Mouse (Mus musculus) embryonic facial prominence, embryonic 13.5 days (tissue): Measurements from ENCODE around the gene Zfp764. TPM values are rescaled to one million over a fixed set of nuclear protein-coding genes. Genes with fewer than 3 reads are reported as not detected.
"Not testable (repeated sequence)": the region's sequence is repeated elsewhere in the genome, so short reads cannot be mapped to it uniquely, and the experiment has no call there.

Experiments used
- ATAC-seq: fragments of 200-750 bp; cut with Nextera tagmentation; 2 replicates; pipeline ENCODE4 v1.8.0; 2017; ENCODE audit warnings: low read depth; ENCODE audit not compliant: insufficient number of reproducible peaks, insufficient read depth, low FRiP score, low TSS enrichment
- H3K27ac ChIP-seq: fragments of 300-500 bp; sonication (generic); 2 replicates; pipeline ENCODE4 v1.5.1; 2015; ENCODE audit warnings: moderate library complexity, mild to moderate bottlenecking, inconsistent platforms
- H3K27me3 ChIP-seq: fragments of 300-500 bp; sonication (generic); 2 replicates; pipeline ENCODE4 v1.6.1; 2015; ENCODE audit warnings: mild to moderate bottlenecking, inconsistent platforms
- H3K36me3 ChIP-seq: fragments of 300-500 bp; sonication (generic); 2 replicates; pipeline ENCODE4 v1.6.1; 2015; ENCODE audit warnings: mild to moderate bottlenecking, inconsistent platforms
- H3K4me1 ChIP-seq: fragments of 300-500 bp; sonication (generic); 2 replicates; pipeline ENCODE4 v1.6.1; 2015; ENCODE audit warnings: inconsistent platforms
- H3K4me2 ChIP-seq: fragments of 300-500 bp; sonication (generic); 2 replicates; pipeline ENCODE4 v1.6.1; 2015; ENCODE audit warnings: moderate library complexity, mild to moderate bottlenecking, inconsistent platforms
- H3K4me3 ChIP-seq: fragments of 300-500 bp; sonication (generic); 2 replicates; pipeline ENCODE4 v1.5.1; 2015; ENCODE audit warnings: mild to moderate bottlenecking, inconsistent platforms
- H3K9ac ChIP-seq: fragments of 300-500 bp; sonication (generic); 2 replicates; pipeline ENCODE4 v1.6.1; 2015; ENCODE audit warnings: mild to moderate bottlenecking, inconsistent platforms
- H3K9me3 ChIP-seq: fragments of 300-500 bp; sonication (generic); 2 replicates; pipeline ENCODE4 v1.6.1; 2016; ENCODE audit warnings: inconsistent platforms
- WGBS: fragments of 180-500 bp; shearing (Covaris S2); methylation state at CpG from one replicate; pipeline ENCODE4 v1.1.7; 2015; ENCODE audit warnings: mixed read lengths; 5-methylcytosine and 5-hydroxymethylcytosine counted together
- polyA plus RNA-seq: library from polyadenylated mRNA; unstranded; fragments of >200 nt; fragmentation: Nextera tagmentation; extraction: Ambion mirVana; gene quantifications from 2 replicates; pipeline ENCODE4 v1.2.1, GENCODE M21; 2015

Gene Zfp764
- 7.7 and 8.2 TPM in 2 replicates for polyA plus RNA-seq

GRCm38 (mm10) chr7:127406002-127406987 lies at the start of gene Zfp764:
TSS of gene Zfp764 (minus strand) at chr7:127406822.
- H3K9me3 ChIP-seq, H3K36me3 ChIP-seq, H3K27me3 ChIP-seq, H3K4me1 ChIP-seq: not testable (repeated sequence)
- Histone ChIP-seq H3K9ac (peak within 1 kb of the TSS; percentile 84), H3K27ac (peak within 1 kb of the TSS; percentile 77; the same call in 1 of the 2 replicates), H3K4me3 (peak within 1 kb of the TSS; percentile 59), H3K4me2 (peak within 1 kb of the TSS; percentile 91)
- ATAC-seq = peak; percentile 78
- 7% methylated on average over 40 of the region's 40 CpGs for WGBS

- WGBS = 91% methylated on average over 7 of the region's 7 CpGs
- peaks cover 58% of the 10 kb centered on the region for H3K36me3 ChIP-seq
- H3K27me3 ChIP-seq = no peaks in the 10 kb centered on the region
Measured at GRCm38 (mm10) chr7:127454905-127455304, 48.3 kb upstream of the Zfp764 start.

GRCm38 (mm10) chr7:127453056-127453455 lies 46.4 kb upstream of the Zfp764 start:
- no peaks in the 10 kb centered on the region for H3K27me3 ChIP-seq
- no peak for ATAC-seq
- H3K36me3 ChIP-seq = peaks cover 46% of the 10 kb centered on the region
- 90% methylated on average over 2 of the region's 2 CpGs for WGBS
- no peak overlapping the region for H3K4me3 ChIP-seq
- H3K27ac ChIP-seq = no peak overlapping the region
- peaks cover 41% of the 10 kb centered on the region for H3K4me1 ChIP-seq
- peaks cover 12% of the 10 kb centered on the region for H3K9me3 ChIP-seq
- no peak overlapping the region for H3K4me2 ChIP-seq
- no peak overlapping the region for H3K9ac ChIP-seq

More at GRCm38 (mm10) chr7:127454905-127455304, 48.3 kb upstream of the Zfp764 start:
- no peak overlapping the region for H3K27ac ChIP-seq
- no peak overlapping the region for H3K9ac ChIP-seq
- no peak for ATAC-seq
- peaks cover 34% of the 10 kb centered on the region for H3K4me1 ChIP-seq
- no peak overlapping the region for H3K4me2 ChIP-seq
- H3K9me3 ChIP-seq = peaks cover 12% of the 10 kb centered on the region
- no peak overlapping the region for H3K4me3 ChIP-seq

GRCm38 (mm10) chr7:127449966-127450365 lies 43.3 kb upstream of the Zfp764 start:
- WGBS = 83% methylated on average over 7 of the region's 7 CpGs
- H3K36me3 ChIP-seq = peaks cover 40% of the 10 kb centered on the region

GRCm38 (mm10) chr7:127448521-127449300 lies 42.1 kb upstream of the Zfp764 start, which contains the start of gene Zfp689:
TSS of gene Zfp689 (minus strand) at chr7:127449158.
- peak within 1 kb of the TSS; percentile 97 for H3K9ac ChIP-seq
- H3K4me3 ChIP-seq = peak within 1 kb of the TSS; percentile 90
- H3K27ac ChIP-seq = peak within 1 kb of the TSS; percentile 96
- H3K4me1 ChIP-seq = peaks cover 44% of the 10 kb centered on the region
- under 1% methylated on average over 54 of the region's 54 CpGs for WGBS
- peak within 1 kb of the TSS; percentile 80 for H3K4me2 ChIP-seq
- no peaks in the 10 kb centered on the region for H3K9me3 ChIP-seq
- peaks cover 48% of the 10 kb centered on the region for H3K36me3 ChIP-seq
- ATAC-seq = peak; percentile 79
- H3K27me3 ChIP-seq = no peaks in the 10 kb centered on the region

More at GRCm38 (mm10) chr7:127449966-127450365, 43.3 kb upstream of the Zfp764 start:
- no peaks in the 10 kb centered on the region for H3K27me3 ChIP-seq
- H3K9me3 ChIP-seq = no peaks in the 10 kb centered on the region
- H3K4me3 ChIP-seq = peak overlapping the region; percentile 90
- H3K9ac ChIP-seq = peak overlapping the region; percentile 97
- peak overlapping the region; percentile 80 for H3K4me2 ChIP-seq
- ATAC-seq = no peak
- peaks cover 44% of the 10 kb centered on the region for H3K4me1 ChIP-seq
- no peak overlapping the region for H3K27ac ChIP-seq

GRCm38 (mm10) chr7:127443976-127444375 lies 37.4 kb upstream of the Zfp764 start:
- H3K27me3 ChIP-seq = no peaks in the 10 kb centered on the region
- no peak overlapping the region for H3K27ac ChIP-seq
- H3K9ac ChIP-seq = no peak overlapping the region
- peaks cover 4% of the 10 kb centered on the region; the same call in 1 of the 2 replicates for H3K4me1 ChIP-seq
- WGBS = 90% methylated on average over 20 of the region's 20 CpGs
- H3K9me3 ChIP-seq = no peaks in the 10 kb centered on the region
- ATAC-seq = no peak
- no peak overlapping the region for H3K4me3 ChIP-seq
- peaks cover 56% of the 10 kb centered on the region for H3K36me3 ChIP-seq
- no peak overlapping the region for H3K4me2 ChIP-seq

GRCm38 (mm10) chr7:127437724-127438123 lies 31.1 kb upstream of the Zfp764 start:
- peaks cover 6% of the 10 kb centered on the region; the same call in 1 of the 2 replicates for H3K9me3 ChIP-seq
- H3K9ac ChIP-seq = no peak overlapping the region
- ATAC-seq = no peak
- no peaks in the 10 kb centered on the region for H3K4me1 ChIP-seq
- H3K27ac ChIP-seq = no peak overlapping the region
- no peaks in the 10 kb centered on the region for H3K27me3 ChIP-seq
- H3K36me3 ChIP-seq = peaks cover 14% of the 10 kb centered on the region
- WGBS = 80% methylated on average over 3 of the region's 3 CpGs
- H3K4me3 ChIP-seq = no peak overlapping the region
- H3K4me2 ChIP-seq = no peak overlapping the region

- Histone ChIP-seq H3K27me3 (no peaks in the 10 kb centered on the region), H3K4me3 (no peak overlapping the region), H3K9me3 (peaks cover 6% of the 10 kb centered on the region; the same call in 1 of the 2 replicates), H3K4me1 (no peaks in the 10 kb centered on the region), H3K36me3 (no peaks in the 10 kb centered on the region), H3K9ac (no peak overlapping the region), H3K27ac (no peak overlapping the region), H3K4me2 (no peak overlapping the region)
- ATAC-seq = no peak
- 91% methylated on average over 4 of the region's 4 CpGs for WGBS
Measured at GRCm38 (mm10) chr7:127435206-127435605, 28.6 kb upstream of the Zfp764 start.

- 77% methylated on average over 3 of the region's 3 CpGs for WGBS
- Histone ChIP-seq H3K4me1 (peaks cover 6% of the 10 kb centered on the region), H3K27me3 (peaks cover 16% of the 10 kb centered on the region), H3K9ac (no peak overlapping the region), H3K4me3 (no peak overlapping the region), H3K36me3 (no peaks in the 10 kb centered on the region), H3K4me2 (no peak overlapping the region), H3K27ac (no peak overlapping the region), H3K9me3 (no peaks in the 10 kb centered on the region)
- ATAC-seq = no peak
Measured at GRCm38 (mm10) chr7:127426354-127426753, 19.7 kb upstream of the Zfp764 start.

- H3K9me3 ChIP-seq = no peaks in the 10 kb centered on the region
- no peak overlapping the region for H3K4me3 ChIP-seq
- 89% methylated on average over 2 of the region's 2 CpGs for WGBS
- no peak for ATAC-seq
- H3K4me2 ChIP-seq = no peak overlapping the region
- peaks cover 16% of the 10 kb centered on the region for H3K27me3 ChIP-seq
- H3K9ac ChIP-seq = no peak overlapping the region
- no peak overlapping the region for H3K27ac ChIP-seq
- no peaks in the 10 kb centered on the region for H3K36me3 ChIP-seq
- peaks cover 10% of the 10 kb centered on the region for H3K4me1 ChIP-seq
Measured at GRCm38 (mm10) chr7:127425911-127426310, 19.3 kb upstream of the Zfp764 start.

GRCm38 (mm10) chr7:127425291-127425690 lies 18.7 kb upstream of the Zfp764 start:
- peaks cover 15% of the 10 kb centered on the region for H3K4me1 ChIP-seq
- H3K9me3 ChIP-seq = no peaks in the 10 kb centered on the region
- ATAC-seq = no peak
- no peak overlapping the region for H3K4me2 ChIP-seq
- H3K27ac ChIP-seq = no peak overlapping the region
- no peak overlapping the region for H3K9ac ChIP-seq
- no peak overlapping the region for H3K4me3 ChIP-seq
- peaks cover 16% of the 10 kb centered on the region for H3K27me3 ChIP-seq
- WGBS = 89% methylated on average over 3 of the region's 3 CpGs
- H3K36me3 ChIP-seq = no peaks in the 10 kb centered on the region
